Mouse (Mus musculus) midbrain, embryonic 14.5 days (tissue): ENCODE measurements around the gene Csrnp1. TPM values are rescaled to one million over a fixed set of nuclear protein-coding genes. Genes with fewer than 3 reads are reported as not detected.
"Not testable (repeated sequence)": the region's sequence is repeated elsewhere in the genome, so short reads cannot be mapped to it uniquely, and the experiment has no call there.

Experiments
- ATAC-seq: fragments of 200-750 bp; cut with Nextera tagmentation; 2 replicates; pipeline ENCODE4 v1.8.0; 2017; ENCODE audit warnings: moderate number of reproducible peaks, moderate library complexity; ENCODE audit not compliant: low FRiP score, low TSS enrichment
- DNase-seq: peaks from one replicate; pipeline ENCODE4 v3.0.0-alpha.2; 2015
- H3K27ac ChIP-seq: fragments of 300-500 bp; sonication (generic); replicated peaks from 2 replicates; pipeline ENCODE4 v1.5.1; 2014; ENCODE audit warnings: mild to moderate bottlenecking, low read depth, low read length, moderate library complexity
- H3K27me3 ChIP-seq: fragments of 300-500 bp; sonication (generic); 2 replicates; pipeline ENCODE4 v1.6.1; 2014; ENCODE audit warnings: low read length, control low read depth, mixed read lengths; ENCODE audit not compliant: control insufficient read depth, insufficient read depth
- H3K36me3 ChIP-seq: fragments of 300-500 bp; sonication (generic); 2 replicates; pipeline ENCODE4 v1.6.1; 2014; ENCODE audit warnings: low read length, control low read depth; ENCODE audit not compliant: control insufficient read depth, insufficient read depth
- H3K4me1 ChIP-seq: fragments of 300-500 bp; sonication (generic); 2 replicates; pipeline ENCODE4 v1.6.1; 2014; ENCODE audit warnings: mild to moderate bottlenecking, antibody characterized with exemption, low read length, control low read depth; ENCODE audit not compliant: control insufficient read depth, insufficient read depth
- H3K4me2 ChIP-seq: fragments of 300-500 bp; sonication (generic); 2 replicates; pipeline ENCODE4 v1.6.1; 2014; ENCODE audit warnings: mild to moderate bottlenecking, low read length, moderate library complexity
- H3K4me3 ChIP-seq: fragments of 300-500 bp; sonication (generic); replicated peaks from 2 replicates; pipeline ENCODE4 v1.5.1; 2014; ENCODE audit warnings: low read depth, low read length
- H3K9ac ChIP-seq: fragments of 300-500 bp; sonication (generic); replicated peaks from 2 replicates; pipeline ENCODE4 v1.6.1; 2014; ENCODE audit warnings: mild to moderate bottlenecking, low read length, moderate library complexity
- H3K9me3 ChIP-seq: fragments of 300-500 bp; sonication (generic); 2 replicates; pipeline ENCODE4 v1.6.1; 2016; ENCODE audit warnings: low read length, control low read depth, mixed read lengths; ENCODE audit not compliant: control insufficient read depth
- WGBS: fragments of 180-500 bp; shearing (Covaris S2); extraction: QIAGEN DNeasy Blood & Tissue Kit; methylation state at CpG from one replicate; pipeline ENCODE4 v1.1.7; 2014; 5-methylcytosine and 5-hydroxymethylcytosine counted together
- polyA plus RNA-seq: library from polyadenylated mRNA; unstranded; fragments of >200 nt; fragmentation: Nextera tagmentation; extraction: Ambion mirVana; gene quantifications from 2 replicates; pipeline ENCODE4 v1.2.1, GENCODE M21; 2014

Gene Csrnp1
- polyA plus RNA-seq, 1 experiment from 2014 or later: 0.67 TPM

GRCm38 (mm10) chr9:120021164-120021563, 36.7 kb upstream of the Csrnp1 start:
- no peaks in the 10 kb centered on the region for H3K36me3 ChIP-seq
- H3K9me3 ChIP-seq: no peaks in the 10 kb centered on the region
- H3K4me2 ChIP-seq: no peak overlapping the region
- no peak overlapping the region for H3K9ac ChIP-seq
- H3K27me3 ChIP-seq: no peaks in the 10 kb centered on the region
- H3K27ac ChIP-seq: no peak overlapping the region
- H3K4me3 ChIP-seq: no peak overlapping the region
- DNase-seq (no peak), ATAC-seq (no peak)
- 83% methylated on average over 5 of the region's 5 CpGs for WGBS
- no peaks in the 10 kb centered on the region for H3K4me1 ChIP-seq

GRCm38 (mm10) chr9:120020285-120020890, 35.9 kb upstream of the Csrnp1 start:
- 52% methylated on average over 7 of the region's 7 CpGs for WGBS
- no peak overlapping the region for H3K27ac ChIP-seq

GRCm38 (mm10) chr9:120016956-120017355, 32.5 kb upstream of the Csrnp1 start:
- no peak overlapping the region for H3K4me3 ChIP-seq
- WGBS: 71% methylated on average over 10 of the region's 10 CpGs
- ATAC-seq: no peak
- H3K36me3 ChIP-seq: no peaks in the 10 kb centered on the region
- H3K4me2 ChIP-seq: no peak overlapping the region
- no peak overlapping the region for H3K27ac ChIP-seq
- no peaks in the 10 kb centered on the region for H3K27me3 ChIP-seq
- no peak overlapping the region for H3K9ac ChIP-seq
- no peak for DNase-seq
- no peaks in the 10 kb centered on the region for H3K9me3 ChIP-seq
- no peaks in the 10 kb centered on the region for H3K4me1 ChIP-seq

More at GRCm38 (mm10) chr9:120020285-120020890, 35.9 kb upstream of the Csrnp1 start:
- no peaks in the 10 kb centered on the region for H3K27me3 ChIP-seq
- DNase-seq (peak; percentile 85), ATAC-seq (no peak)
- no peaks in the 10 kb centered on the region for H3K9me3 ChIP-seq
- H3K4me2 ChIP-seq: no peak overlapping the region
- no peaks in the 10 kb centered on the region for H3K36me3 ChIP-seq
- H3K9ac ChIP-seq: no peak overlapping the region
- no peak overlapping the region for H3K4me3 ChIP-seq
- H3K4me1 ChIP-seq: no peaks in the 10 kb centered on the region

GRCm38 (mm10) chr9:120014828-120015227, 30.4 kb upstream of the Csrnp1 start:
- H3K9ac ChIP-seq: no peak overlapping the region
- H3K4me1 ChIP-seq: 0 out of 2 replicates have a peak, but pooled peaks cover 2% of the 10 kb centered on the region
- ATAC-seq: no peak
- H3K27ac ChIP-seq: no peak overlapping the region
- H3K27me3 ChIP-seq: no peaks in the 10 kb centered on the region
- H3K36me3 ChIP-seq: no peaks in the 10 kb centered on the region
- no peak overlapping the region for H3K4me2 ChIP-seq
- H3K4me3 ChIP-seq: no peak overlapping the region
- 74% methylated on average over 6 of the region's 6 CpGs for whole genome bisulfite sequencing
- no peak for DNase-seq
- no peaks in the 10 kb centered on the region for H3K9me3 ChIP-seq

- no peak for ATAC-seq
- 80% methylated on average over 11 of the region's 11 CpGs for WGBS
- DNase-seq: no peak
- no peaks in the 10 kb centered on the region for H3K36me3 ChIP-seq
- no peak overlapping the region for H3K9ac ChIP-seq
- no peak overlapping the region for H3K27ac ChIP-seq
- no peak overlapping the region for H3K4me3 ChIP-seq
- no peak overlapping the region for H3K4me2 ChIP-seq
- no peaks in the 10 kb centered on the region for H3K9me3 ChIP-seq
- 0 out of 2 replicates have a peak, but pooled peaks cover 2% of the 10 kb centered on the region for H3K4me1 ChIP-seq
- H3K27me3 ChIP-seq: no peaks in the 10 kb centered on the region
Measured at GRCm38 (mm10) chr9:120013251-120013820, 28.9 kb upstream of the Csrnp1 start.

GRCm38 (mm10) chr9:120012781-120013180, 28.3 kb upstream of the Csrnp1 start:
- ATAC-seq (no peak), DNase-seq (no peak)
- H3K9ac ChIP-seq: no peak overlapping the region
- H3K27ac ChIP-seq: no peak overlapping the region
- H3K4me1 ChIP-seq: 0 out of 2 replicates have a peak, but pooled peaks cover 2% of the 10 kb centered on the region
- H3K4me2 ChIP-seq: no peak overlapping the region
- no peaks in the 10 kb centered on the region for H3K27me3 ChIP-seq
- no peaks in the 10 kb centered on the region for H3K36me3 ChIP-seq
- no peaks in the 10 kb centered on the region for H3K9me3 ChIP-seq
- no peak overlapping the region for H3K4me3 ChIP-seq
- 87% methylated on average over 5 of the region's 5 CpGs for WGBS

- H3K9me3 ChIP-seq, H3K9ac ChIP-seq, H3K36me3 ChIP-seq, ATAC-seq, H3K4me3 ChIP-seq, H3K4me1 ChIP-seq, H3K27me3 ChIP-seq, DNase-seq, H3K27ac ChIP-seq: not testable (repeated sequence)
- WGBS: 87% methylated on average over 6 of the region's 6 CpGs
- peak overlapping the region; percentile 83; the same call in 1 of the 2 replicates for H3K4me2 ChIP-seq
Measured at GRCm38 (mm10) chr9:120012161-120012560, 27.7 kb upstream of the Csrnp1 start.

- H3K9ac ChIP-seq: peak overlapping the region; percentile 53
- peak overlapping the region; percentile 83 for H3K4me2 ChIP-seq
- peak; percentile 63 for ATAC-seq
- under 1% methylated on average over 10 of the region's 10 CpGs for WGBS
- H3K36me3 ChIP-seq: no peaks in the 10 kb centered on the region
- no peaks in the 10 kb centered on the region for H3K9me3 ChIP-seq
- 0 out of 2 replicates have a peak, but pooled peaks cover 2% of the 10 kb centered on the region for H3K4me1 ChIP-seq
- H3K4me3 ChIP-seq: peak overlapping the region; percentile 46
- peak overlapping the region; percentile 86 for H3K27ac ChIP-seq
- DNase-seq: peak; percentile 94
- no peaks in the 10 kb centered on the region for H3K27me3 ChIP-seq
Measured at GRCm38 (mm10) chr9:120011533-120011932, 27.1 kb upstream of the Csrnp1 start.
